Mouse (Mus musculus) forebrain, embryonic 14.5 days (tissue): ENCODE measurements at regions not wholly inside any gene's neighbourhood (a gene's known extent, or its start where the extent isn't known, plus 50 kb on each side); places are given as distances from the start of the nearest gene placed in this dataset.

Source experiments
- ATAC-seq: fragments of 200-750 bp; cut with Nextera tagmentation; 2 replicates; pipeline ENCODE4 v1.8.0; 2017; ENCODE audit warnings: mild to moderate bottlenecking, moderate library complexity
- DNase-seq: peaks from one replicate; pipeline ENCODE4 v3.0.0-alpha.2; 2015; ENCODE audit warnings: low spot score
- H3K27ac ChIP-seq: fragments of 300-500 bp; sonication (generic); 2 replicates; pipeline ENCODE4 v1.5.1; 2014; ENCODE audit warnings: low read depth, mild to moderate bottlenecking, control low read depth, low read length, moderate library complexity
- H3K27me3 ChIP-seq: fragments of 300-500 bp; sonication (generic); replicated peaks from 2 replicates; pipeline ENCODE4 v1.6.1; 2014; ENCODE audit warnings: low read length, control low read depth, mixed read lengths; ENCODE audit not compliant: control insufficient read depth, insufficient read depth
- H3K36me3 ChIP-seq: fragments of 300-500 bp; sonication (generic); 2 replicates; pipeline ENCODE4 v1.6.1; 2014; ENCODE audit warnings: low read length, control low read depth; ENCODE audit not compliant: control insufficient read depth, insufficient read depth
- H3K4me1 ChIP-seq: fragments of 300-500 bp; sonication (generic); 2 replicates; pipeline ENCODE4 v1.6.1; 2014; ENCODE audit warnings: antibody characterized with exemption, low read length, control low read depth; ENCODE audit not compliant: control insufficient read depth, insufficient read depth
- H3K4me2 ChIP-seq: fragments of 300-500 bp; sonication (generic); 2 replicates; pipeline ENCODE4 v1.6.1; 2014; ENCODE audit warnings: mild to moderate bottlenecking, control low read depth, low read length
- H3K4me3 ChIP-seq: fragments of 300-500 bp; sonication (generic); 2 replicates; pipeline ENCODE4 v1.5.1; 2014; ENCODE audit warnings: low read depth, low read length, control low read depth
- H3K9ac ChIP-seq: fragments of 300-500 bp; sonication (generic); 2 replicates; pipeline ENCODE4 v1.6.1; 2014; ENCODE audit warnings: mild to moderate bottlenecking, low read length, control low read depth, moderate library complexity
- H3K9me3 ChIP-seq: fragments of 300-500 bp; sonication (generic); replicated peaks from 2 replicates; pipeline ENCODE4 v1.6.1; 2016; ENCODE audit warnings: low read length, control low read depth, mixed read lengths; ENCODE audit not compliant: control insufficient read depth
- WGBS: fragments of 180-500 bp; shearing (Covaris S2); extraction: QIAGEN DNeasy Blood & Tissue Kit; methylation state at CpG from one replicate; pipeline ENCODE4 v1.1.7; 2014; 5-methylcytosine and 5-hydroxymethylcytosine counted together

DNA sequence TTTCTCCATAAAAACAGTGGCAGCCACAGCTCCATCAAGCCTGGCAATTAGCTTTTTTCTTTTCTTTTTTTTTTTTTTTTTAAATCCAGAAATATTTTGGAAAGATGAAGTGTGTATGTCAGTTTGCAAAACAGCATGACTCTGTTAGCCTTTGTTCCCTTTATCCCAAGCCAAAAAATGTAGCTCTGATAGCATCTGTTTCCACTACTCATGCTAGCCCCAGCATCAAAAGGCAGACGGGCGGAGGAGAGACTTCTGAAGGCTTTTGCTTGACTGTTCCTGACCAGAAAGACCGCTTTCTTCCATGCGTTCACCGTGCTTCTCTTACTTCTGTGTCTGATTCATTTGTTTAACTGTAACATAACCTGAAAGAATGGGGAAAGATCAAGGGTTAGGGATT lies 1039.5 kb downstream of the Ttll7 start:
- Histone ChIP-seq H3K27ac (no peak overlapping the region), H3K4me1 (no peaks in the 10 kb centered on the region), H3K36me3 (no peaks in the 10 kb centered on the region), H3K27me3 (no peaks in the 10 kb centered on the region), H3K4me3 (no peak overlapping the region), H3K4me2 (no peak overlapping the region), H3K9ac (no peak overlapping the region), H3K9me3 (no peaks in the 10 kb centered on the region)
- ATAC-seq = no peak
- WGBS = 80% methylated on average over 5 of the region's 5 CpGs
- DNase-seq = no peak

- H3K9ac ChIP-seq = no peak overlapping the region
- 0 out of 2 replicates have a peak, but pooled peaks cover 7% of the 10 kb centered on the region for H3K4me1 ChIP-seq
- WGBS = 45% methylated on average over 10 of the region's 10 CpGs
- no peak overlapping the region for H3K4me3 ChIP-seq
- H3K27ac ChIP-seq = no peak overlapping the region
- H3K4me2 ChIP-seq = no peak overlapping the region
- no peaks in the 10 kb centered on the region for H3K27me3 ChIP-seq
- ATAC-seq = peak; percentile 89
- H3K36me3 ChIP-seq = no peaks in the 10 kb centered on the region
- peak; percentile 84 for DNase-seq
- no peaks in the 10 kb centered on the region for H3K9me3 ChIP-seq
Measured at GRCm38 (mm10) chr3:147886261-147886893, 1034.2 kb downstream of the Ttll7 start.

- WGBS = 68% methylated on average over 10 of the region's 10 CpGs
- peak; percentile 36; the same call in 1 of the 2 replicates for ATAC-seq
- no peak overlapping the region for H3K4me3 ChIP-seq
- H3K9ac ChIP-seq = no peak overlapping the region
- no peak overlapping the region for H3K4me2 ChIP-seq
- H3K36me3 ChIP-seq = no peaks in the 10 kb centered on the region
- DNase-seq = no peak
- H3K27ac ChIP-seq = no peak overlapping the region
- no peaks in the 10 kb centered on the region for H3K27me3 ChIP-seq
- H3K9me3 ChIP-seq = no peaks in the 10 kb centered on the region
- 0 out of 2 replicates have a peak, but pooled peaks cover 7% of the 10 kb centered on the region for H3K4me1 ChIP-seq
Measured at GRCm38 (mm10) chr3:147882936-147883645, 1030.9 kb downstream of the Ttll7 start.

- Histone ChIP-seq H3K4me1 (0 out of 2 replicates have a peak, but pooled peaks cover 7% of the 10 kb centered on the region), H3K9ac (no peak overlapping the region), H3K4me2 (no peak overlapping the region), H3K27me3 (no peaks in the 10 kb centered on the region), H3K9me3 (no peaks in the 10 kb centered on the region), H3K4me3 (no peak overlapping the region), H3K36me3 (no peaks in the 10 kb centered on the region), H3K27ac (no peak overlapping the region)
- ATAC-seq = no peak
- WGBS = 88% methylated on average over 3 of the region's 3 CpGs
- DNase-seq = no peak
Measured at GRCm38 (mm10) chr3:147878690-147879089, 1026.5 kb downstream of the Ttll7 start.

- no peak overlapping the region for H3K27ac ChIP-seq
- H3K36me3 ChIP-seq = no peaks in the 10 kb centered on the region
- H3K4me1 ChIP-seq = no peaks in the 10 kb centered on the region
- H3K4me3 ChIP-seq = no peak overlapping the region
- H3K9me3 ChIP-seq = no peaks in the 10 kb centered on the region
- ATAC-seq (no peak), DNase-seq (no peak)
- no peak overlapping the region for H3K4me2 ChIP-seq
- WGBS = 44% methylated on average over 3 of the region's 3 CpGs
- H3K27me3 ChIP-seq = no peaks in the 10 kb centered on the region
- no peak overlapping the region for H3K9ac ChIP-seq
Measured at GRCm38 (mm10) chr3:147868281-147868680, 1016.1 kb downstream of the Ttll7 start.

DNA sequence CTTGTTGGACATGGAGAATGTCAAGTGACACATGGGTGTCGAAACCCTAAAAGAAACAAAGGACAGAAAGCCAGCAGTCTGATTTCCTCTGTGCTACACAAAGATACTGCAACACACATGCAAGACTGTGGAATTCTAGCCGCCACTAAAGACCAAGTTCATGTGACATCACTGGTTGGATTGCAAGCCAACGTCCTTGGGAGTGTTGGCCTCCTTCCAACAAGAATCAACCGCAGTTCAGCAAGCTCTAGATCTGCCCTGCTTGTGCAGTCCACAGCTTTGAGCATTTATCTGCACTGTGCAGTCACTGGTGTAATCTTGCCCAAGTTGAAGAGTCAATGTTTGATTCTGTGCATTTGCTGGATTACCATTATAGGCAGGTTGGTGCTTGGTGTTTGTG lies 1001.2 kb downstream of the Ttll7 start:
- Histone ChIP-seq H3K36me3 (no peaks in the 10 kb centered on the region), H3K4me2 (no peak overlapping the region), H3K4me3 (no peak overlapping the region), H3K9me3 (no peaks in the 10 kb centered on the region), H3K9ac (no peak overlapping the region), H3K4me1 (no peaks in the 10 kb centered on the region), H3K27ac (no peak overlapping the region), H3K27me3 (no peaks in the 10 kb centered on the region)
- ATAC-seq = no peak
- peak; percentile 17 for DNase-seq
- 57% methylated on average over 4 of the region's 4 CpGs for WGBS

DNA sequence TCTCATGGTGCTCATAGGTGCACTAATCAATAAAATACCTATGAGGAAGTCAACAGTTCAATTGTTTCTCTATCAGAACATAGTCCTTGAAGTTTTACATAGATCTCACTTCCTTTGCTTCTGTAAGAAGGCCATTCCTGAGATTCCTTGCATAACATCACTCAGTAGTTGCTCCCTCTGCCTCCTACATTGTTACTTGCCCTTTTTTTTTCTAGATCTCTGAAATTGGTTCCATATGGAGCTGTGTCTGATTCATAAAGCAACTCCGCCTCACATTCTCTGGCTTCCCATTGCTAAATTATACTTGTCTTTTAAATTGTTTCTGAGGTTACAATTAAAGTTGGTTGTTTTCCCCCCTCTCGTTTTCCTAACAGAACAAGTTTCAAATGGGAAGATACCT lies 1000.7 kb downstream of the Ttll7 start:
- Histone ChIP-seq H3K36me3 (no peaks in the 10 kb centered on the region), H3K27ac (no peak overlapping the region), H3K27me3 (no peaks in the 10 kb centered on the region), H3K9me3 (no peaks in the 10 kb centered on the region), H3K9ac (no peak overlapping the region), H3K4me1 (no peaks in the 10 kb centered on the region), H3K4me2 (no peak overlapping the region), H3K4me3 (no peak overlapping the region)
- DNase-seq = no peak
- ATAC-seq = no peak
- WGBS = 94% methylated on average over 2 of the region's 2 CpGs

DNA sequence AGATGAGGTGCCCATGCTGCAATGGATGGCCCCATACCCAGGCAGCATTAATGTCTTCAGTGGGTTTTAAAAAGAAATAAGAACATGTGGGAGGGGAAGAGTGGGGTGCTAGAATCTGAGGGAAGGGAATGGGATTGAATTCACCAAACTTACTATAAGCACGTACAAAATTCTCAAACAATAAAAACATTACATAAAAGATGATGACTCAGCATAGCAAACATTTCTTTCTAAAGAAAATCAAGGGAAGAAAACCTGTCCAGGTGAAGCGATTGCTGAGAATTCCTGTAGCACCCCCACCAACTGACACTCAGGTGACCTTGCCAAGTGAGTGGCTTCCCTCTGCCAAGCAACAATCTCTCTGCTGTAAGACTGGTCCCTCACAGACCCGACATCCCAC lies 989.2 kb downstream of the Ttll7 start:
- Histone ChIP-seq H3K27ac (no peak overlapping the region), H3K36me3 (no peaks in the 10 kb centered on the region), H3K9ac (no peak overlapping the region), H3K4me3 (no peak overlapping the region), H3K4me2 (no peak overlapping the region), H3K4me1 (no peaks in the 10 kb centered on the region), H3K9me3 (no peaks in the 10 kb centered on the region), H3K27me3 (0 out of 2 replicates have a peak, but pooled peaks cover 3% of the 10 kb centered on the region)
- WGBS = 85% methylated on average over 3 of the region's 3 CpGs
- no peak for ATAC-seq
- no peak for DNase-seq

GRCm38 (mm10) chr3:147838816-147839215 lies 986.6 kb downstream of the Ttll7 start:
- ATAC-seq (no peak), DNase-seq (no peak)
- Histone ChIP-seq H3K4me3 (no peak overlapping the region), H3K27ac (no peak overlapping the region), H3K4me2 (no peak overlapping the region), H3K27me3 (no peaks in the 10 kb centered on the region), H3K9ac (no peak overlapping the region), H3K9me3 (no peaks in the 10 kb centered on the region), H3K36me3 (no peaks in the 10 kb centered on the region), H3K4me1 (no peaks in the 10 kb centered on the region)
- WGBS = 91% methylated on average over 4 of the region's 4 CpGs
